Mouse (Mus musculus) CH12.LX (cell line): ENCODE measurements around the gene Ttc23l. TPM values are rescaled to one million over a fixed set of nuclear protein-coding genes. Genes with fewer than 3 reads are reported as not detected.

Experiments used
- DNase-seq: peaks from one replicate; pipeline ENCODE4 v3.0.0-alpha.2; 2013; ENCODE audit errors: extremely low read depth
- H3K27ac ChIP-seq: 2 replicates; pipeline ENCODE4 v1.5.1; 2012; ENCODE audit warnings: low read depth, mild to moderate bottlenecking, control low read depth, moderate library complexity; ENCODE audit not compliant: insufficient read depth
- H3K27me3 ChIP-seq: replicated peaks from 2 replicates; pipeline ENCODE3; 2012; ENCODE audit warnings: inconsistent platforms
- H3K36me3 ChIP-seq, 2 experiments: replicated peaks in 1 of 2; 2 replicates each; pipeline versions ENCODE3 to v1.6.1; 2012; ENCODE audit warnings: inconsistent platforms in 1 of 2, low read length in 1 of 2, mild to moderate bottlenecking in 1 of 2, mixed read lengths in 1 of 2, moderate library complexity in 1 of 2; ENCODE audit not compliant: control insufficient read depth in 1 of 2, insufficient read depth in 1 of 2
- H3K4me1 ChIP-seq, 2 experiments: 2 replicates each; pipeline ENCODE4 v1.6.1; 2012; ENCODE audit warnings: inconsistent platforms in 1 of 2, moderate library complexity in 1 of 2; ENCODE audit not compliant: insufficient read depth in 2 of 2, control insufficient read depth in 1 of 2
- H3K4me2 ChIP-seq: 2 replicates; pipeline ENCODE4 v1.6.1; 2012; ENCODE audit warnings: low read depth, mild to moderate bottlenecking, control low read depth; ENCODE audit not compliant: poor library complexity, insufficient read depth, severe bottlenecking
- H3K4me3 ChIP-seq, 3 experiments: fragments of 150-350 bp in 1 of 3; sonication (generic) in 1 of 3; replicated peaks in 1 of 3; 2 replicates each; pipeline versions ENCODE3 to v1.5.1; 2011 to 2012; ENCODE audit warnings: low read depth in 2 of 3, low read length in 2 of 3, mild to moderate bottlenecking in 2 of 3, moderate library complexity in 2 of 3, control low read depth in 1 of 3, improper control_type of control experiment in 1 of 3, inconsistent platforms in 1 of 3, mixed read lengths in 1 of 3; ENCODE audit not compliant: poor library complexity in 1 of 3
- H3K79me2 ChIP-seq: replicated peaks from 2 replicates; pipeline ENCODE4 v1.6.1; 2012; ENCODE audit warnings: mild to moderate bottlenecking, moderate library complexity; ENCODE audit not compliant: control insufficient read depth, poor library complexity, insufficient read depth, severe bottlenecking; ENCODE audit errors: extremely low read depth
- H3K9ac ChIP-seq: 2 replicates; pipeline ENCODE4 v1.6.1; 2012; ENCODE audit warnings: low read depth, mild to moderate bottlenecking, control low read depth, moderate library complexity; ENCODE audit not compliant: insufficient read depth
- H3K9me3 ChIP-seq: replicated peaks from 2 replicates; pipeline ENCODE3; 2012; ENCODE audit warnings: low read length, inconsistent platforms, mixed read lengths
- CHD1 ChIP-seq: IDR thresholded peaks from 2 replicates; pipeline ENCODE4 v1.6.1; 2012; ENCODE audit warnings: low read depth, low read length, improper control_type of control experiment, inconsistent platforms
- CTCF ChIP-seq, 2 experiments: IDR thresholded peaks in 1 of 2; conservative IDR thresholded peaks in 1 of 2; 2 replicates each; pipeline ENCODE4 v1.5.1; 2011 to 2012; ENCODE audit warnings: low read depth in 2 of 2, low read length in 2 of 2, improper control_type of control experiment in 1 of 2, inconsistent platforms in 1 of 2, mild to moderate bottlenecking in 1 of 2, moderate library complexity in 1 of 2
- IRF4 ChIP-seq: IDR thresholded peaks from 2 replicates; pipeline ENCODE4 v1.6.1; 2014; ENCODE audit warnings: low read depth, mild to moderate bottlenecking, inconsistent platforms, low read length, improper control_type of control experiment
- MAFK ChIP-seq: IDR thresholded peaks from 2 replicates; pipeline ENCODE4 v1.6.1; 2011; ENCODE audit warnings: low read length, improper control_type of control experiment; ENCODE audit not compliant: insufficient replicate concordance
- MAZ ChIP-seq: IDR thresholded peaks from 2 replicates; pipeline ENCODE4 v1.6.1; 2012; ENCODE audit warnings: low read depth, mild to moderate bottlenecking, inconsistent platforms, low read length, improper control_type of control experiment, moderate library complexity
- NRF1 ChIP-seq: IDR thresholded peaks from 2 replicates; pipeline ENCODE4 v1.6.1; 2014; ENCODE audit warnings: low read depth, mild to moderate bottlenecking, inconsistent platforms, low read length, improper control_type of control experiment, moderate library complexity
- POLR2A ChIP-seq: IDR thresholded peaks from 2 replicates; pipeline ENCODE4 v1.6.1; 2011; ENCODE audit warnings: low read depth, mild to moderate bottlenecking, improper control_type of control experiment, low read length
- POLR2AphosphoS2 ChIP-seq: IDR thresholded peaks from 2 replicates; pipeline ENCODE4 v1.6.1; 2011; ENCODE audit warnings: low read depth, low read length, improper control_type of control experiment
- RAD21 ChIP-seq: IDR thresholded peaks from 2 replicates; pipeline ENCODE4 v1.6.1; 2011; ENCODE audit warnings: low read depth, mild to moderate bottlenecking, low read length, improper control_type of control experiment, moderate library complexity
- SMC3 ChIP-seq: IDR thresholded peaks from 2 replicates; pipeline ENCODE4 v1.6.1; 2011; ENCODE audit warnings: low read depth, low read length, improper control_type of control experiment
- UBTF ChIP-seq: IDR thresholded peaks from 2 replicates; pipeline ENCODE4 v1.6.1; 2012; ENCODE audit warnings: low read depth, mild to moderate bottlenecking, inconsistent platforms, low read length, improper control_type of control experiment, moderate library complexity
- USF1 ChIP-seq: IDR thresholded peaks from 2 replicates; pipeline ENCODE4 v1.6.1; 2014; ENCODE audit warnings: low read depth, mild to moderate bottlenecking, inconsistent platforms, low read length, improper control_type of control experiment
- USF2 ChIP-seq: conservative IDR thresholded peaks from 2 replicates; pipeline ENCODE4 v1.6.1; 2011; ENCODE audit warnings: low read depth, low read length, improper control_type of control experiment
- ZMIZ1 ChIP-seq: IDR thresholded peaks from 2 replicates; pipeline ENCODE4 v1.6.1; 2012; ENCODE audit warnings: low read depth, mild to moderate bottlenecking, inconsistent platforms, low read length, improper control_type of control experiment
- dilution Hi-C: fragments of 300-500 bp; cut with MboI; formaldehyde crosslinking; loops from 2 replicates; pipeline ENCODE4 v1.14.3; 2020; ENCODE audit warnings: low sequenced_read_pairs; ENCODE audit not compliant: extremely low pct_unique_long_range_greater_than_20kb, extremely low pct_ligation_motif_present
- in situ Hi-C: fragments of 300-500 bp; cut with MboI; formaldehyde crosslinking; loops from 3 replicates; pipeline ENCODE4 v1.14.3; 2019; ENCODE audit warnings: low sequenced_read_pairs, low pct_ligation_motif_present, low pct_unique_long_range_greater_than_20kb, mixed read lengths
- polyA plus RNA-seq: library from polyadenylated mRNA; unstranded; fragments of >175 nt; gene quantifications from 2 replicates; pipeline ENCODE4 v1.2.1, GENCODE M21; 2012; ENCODE audit warnings: low read depth; ENCODE audit not compliant: insufficient read length
- total RNA-seq, 2 experiments: library from RNA; depleted of rRNA; stranded (reverse); fragments of 300-350 nt in 1 of 2; fragments of >200 nt in 1 of 2; gene quantifications; 2 replicates each; pipeline ENCODE4 v1.2.3; 2012 to 2014

The Ttc23l gene
- total and polyA plus RNA-seq, 3 experiments, result 0.15 to 0.31 TPM; not detected in 1

- DNase-seq, result no peak
- peaks cover 13% of the 10 kb centered on the region for H3K79me2 ChIP-seq
- H3K9me3 ChIP-seq, result no peaks in the 10 kb centered on the region
- dilution Hi-C loops, result no loop called here
- no peak overlapping the region for H3K27ac ChIP-seq
- TF ChIP-seq NRF1 (no peak), CTCF (conservative IDR thresholded peaks at IDR 0.05 in 1 of 2, IDR thresholded peaks at IDR 0.05 in 1 of 2; ENCODE audit: low read depth in 2 of 2, low read length in 2 of 2) (no peak), ZMIZ1 (no peak), IRF4 (no peak), USF1 (no peak), UBTF (no peak)
- peaks cover 0 to 16% of the 10 kb centered on the region in 2 experiments; a peak in 2 of 4 replicates for H3K4me1 ChIP-seq
- in situ Hi-C loops, result no loop called here
- H3K4me3 ChIP-seq, result no peak overlapping the region
- no peaks in the 10 kb centered on the region for H3K27me3 ChIP-seq
- peaks cover 12 to 48% of the 10 kb centered on the region in 2 experiments for H3K36me3 ChIP-seq
- no peak overlapping the region for H3K9ac ChIP-seq
- H3K4me2 ChIP-seq, result no peak overlapping the region
Measured at GRCm38 (mm10) chr15:10463555-10463954, 94.9 kb downstream of the Ttc23l start.

DNA sequence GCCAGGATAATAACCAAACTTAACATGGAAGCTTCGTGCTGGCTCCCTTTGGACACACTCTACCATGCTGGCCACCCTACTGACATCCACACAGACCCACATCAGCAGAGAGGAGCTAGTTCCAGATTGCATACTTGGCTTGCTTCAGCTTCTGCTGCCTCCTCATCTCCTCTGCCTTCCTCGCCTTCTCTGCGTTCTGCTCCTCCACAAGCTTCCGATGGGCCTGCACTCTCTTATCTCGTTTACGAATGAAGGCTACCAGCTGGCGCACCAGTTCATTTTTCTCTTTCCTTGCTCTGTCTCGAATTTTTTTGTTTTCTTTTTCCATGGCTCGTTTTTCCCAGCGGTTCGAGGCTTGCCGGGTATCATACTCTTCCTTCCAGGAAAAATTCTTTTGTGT, 97.5 kb downstream of the Ttc23l start:
- H3K9me3 ChIP-seq, result no peaks in the 10 kb centered on the region
- TF ChIP-seq MAFK, result no peak
- no peak for TF ChIP-seq UBTF
- TF ChIP-seq SMC3, result no peak
- TF ChIP-seq POLR2AphosphoS2, result no peak
- no peak for TF ChIP-seq CHD1
- no peak for TF ChIP-seq USF2
- TF ChIP-seq MAZ, result no peak
- no peak for TF ChIP-seq USF1
- TF ChIP-seq POLR2A, result no peak
- TF ChIP-seq RAD21, result no peak
- peaks cover 0 to 13% of the 10 kb centered on the region in 2 experiments; a peak in 1 of 4 replicates for H3K4me1 ChIP-seq
- H3K4me2 ChIP-seq, result no peak overlapping the region
- H3K36me3 ChIP-seq, result peaks cover 17 to 59% of the 10 kb centered on the region in 2 experiments
- H3K79me2 ChIP-seq, result 0 out of 2 replicates have a peak, but pooled peaks cover 5% of the 10 kb centered on the region
- no peaks in the 10 kb centered on the region for H3K27me3 ChIP-seq
- in situ Hi-C loops, result no loop called here
- H3K4me3 ChIP-seq, result no peak overlapping the region
- dilution Hi-C loops, result no loop called here
- no peak overlapping the region for H3K27ac ChIP-seq
- no peak for DNase-seq
- H3K9ac ChIP-seq, result no peak overlapping the region

Other genes starting within 250 kb of the Ttc23l start
- gene Gm21973, start 233.3 kb downstream of the Ttc23l start, total RNA-seq (2012; rRNA removed), result not detected in 2 replicates
- gene Gm21973, start 233.3 kb downstream of the Ttc23l start, total RNA-seq (2014; rRNA removed), result not detected in 2 replicates
- not detected in 2 replicates for gene Gm21973, start 233.3 kb downstream of the Ttc23l start, polyA plus RNA-seq
- not detected in 2 replicates for gene Agxt2, start 200.1 kb downstream of the Ttc23l start, total RNA-seq (2012; rRNA removed)
- gene Agxt2, start 200.1 kb downstream of the Ttc23l start, total RNA-seq (2014; rRNA removed), result 0.16 TPM in 1 of 2 replicates, not detected in the other
- gene Agxt2, start 200.1 kb downstream of the Ttc23l start, polyA plus RNA-seq, result 0.14 TPM in 1 of 2 replicates, not detected in the other
- 21.6 and 24.4 TPM in 2 replicates for gene Dnajc21, start 88.2 kb downstream of the Ttc23l start, total RNA-seq (2012; rRNA removed)
- gene Dnajc21, start 88.2 kb downstream of the Ttc23l start, total RNA-seq (2014; rRNA removed), result 27.6 and 28.4 TPM in 2 replicates
- 63.2 and 67.7 TPM in 2 replicates for gene Dnajc21, start 88.2 kb downstream of the Ttc23l start, polyA plus RNA-seq
- 25.3 and 36.8 TPM in 2 replicates for gene Brix1, start 72.7 kb downstream of the Ttc23l start, total RNA-seq (2012; rRNA removed)
- gene Brix1, start 72.7 kb downstream of the Ttc23l start, total RNA-seq (2014; rRNA removed), result 93.4 and 118 TPM in 2 replicates
- gene Brix1, start 72.7 kb downstream of the Ttc23l start, polyA plus RNA-seq, result 354 and 355 TPM in 2 replicates
- gene Rad1, start 72.7 kb downstream of the Ttc23l start, total RNA-seq (2012; rRNA removed), result 37.6 and 43.3 TPM in 2 replicates
- 81.7 and 92.8 TPM in 2 replicates for gene Rad1, start 72.7 kb downstream of the Ttc23l start, total RNA-seq (2014; rRNA removed)
- gene Rad1, start 72.7 kb downstream of the Ttc23l start, polyA plus RNA-seq, result 34.0 and 34.7 TPM in 2 replicates
- gene Rai14, start 156.0 kb upstream of the Ttc23l start, total RNA-seq (2012; rRNA removed), result 7.5 and 8.9 TPM in 2 replicates
- gene Rai14, start 156.0 kb upstream of the Ttc23l start, total RNA-seq (2014; rRNA removed), result 9.6 and 10.5 TPM in 2 replicates
- gene Rai14, start 156.0 kb upstream of the Ttc23l start, polyA plus RNA-seq, result 14.1 and 14.9 TPM in 2 replicates